Mouse (Mus musculus) frontal cortex, adult 2 months (tissue): ENCODE measurements at regions not wholly inside any gene's neighbourhood (a gene's known extent, or its start where the extent isn't known, plus 50 kb on each side); places are given as distances from the start of the nearest gene placed in this dataset.
A peak's percentile ranks its signal among the peaks of the same experiment; 100 is the strongest.

Experiments used
- DNase-seq, 2 experiments: peaks; one replicate each; pipeline ENCODE4 v3.0.0; 2022; ENCODE audit warnings: low spot score in 1 of 2; ENCODE audit errors: extremely low spot score in 1 of 2

GRCm38 (mm10) chr11:15218671-15219070 lies 619.6 kb downstream of the Pom121l12 start:
- DNase-seq = no peak

- DNase-seq = no peak
Observed at GRCm38 (mm10) chr11:15221856-15222255, 622.8 kb downstream of the Pom121l12 start.

GRCm38 (mm10) chr11:15250022-15250421 lies 650.9 kb downstream of the Pom121l12 start:
- no peak for DNase-seq

GRCm38 (mm10) chr11:15274043-15274773 lies 675.1 kb downstream of the Pom121l12 start:
- no peak for DNase-seq

GRCm38 (mm10) chr11:15308457-15308856 lies 709.4 kb downstream of the Pom121l12 start:
- DNase-seq = peak in 1 of 2 experiments; percentile 20
